Mouse (Mus musculus) ovary, postnatal 36 days (tissue): ENCODE results near the gene Mcm3ap.

ENCODE experiments used
- DNase-seq: peaks from one replicate; pipeline ENCODE4 v3.0.0; 2022; ENCODE audit warnings: low spot score, mixed read lengths

Mcm3ap gene

DNA sequence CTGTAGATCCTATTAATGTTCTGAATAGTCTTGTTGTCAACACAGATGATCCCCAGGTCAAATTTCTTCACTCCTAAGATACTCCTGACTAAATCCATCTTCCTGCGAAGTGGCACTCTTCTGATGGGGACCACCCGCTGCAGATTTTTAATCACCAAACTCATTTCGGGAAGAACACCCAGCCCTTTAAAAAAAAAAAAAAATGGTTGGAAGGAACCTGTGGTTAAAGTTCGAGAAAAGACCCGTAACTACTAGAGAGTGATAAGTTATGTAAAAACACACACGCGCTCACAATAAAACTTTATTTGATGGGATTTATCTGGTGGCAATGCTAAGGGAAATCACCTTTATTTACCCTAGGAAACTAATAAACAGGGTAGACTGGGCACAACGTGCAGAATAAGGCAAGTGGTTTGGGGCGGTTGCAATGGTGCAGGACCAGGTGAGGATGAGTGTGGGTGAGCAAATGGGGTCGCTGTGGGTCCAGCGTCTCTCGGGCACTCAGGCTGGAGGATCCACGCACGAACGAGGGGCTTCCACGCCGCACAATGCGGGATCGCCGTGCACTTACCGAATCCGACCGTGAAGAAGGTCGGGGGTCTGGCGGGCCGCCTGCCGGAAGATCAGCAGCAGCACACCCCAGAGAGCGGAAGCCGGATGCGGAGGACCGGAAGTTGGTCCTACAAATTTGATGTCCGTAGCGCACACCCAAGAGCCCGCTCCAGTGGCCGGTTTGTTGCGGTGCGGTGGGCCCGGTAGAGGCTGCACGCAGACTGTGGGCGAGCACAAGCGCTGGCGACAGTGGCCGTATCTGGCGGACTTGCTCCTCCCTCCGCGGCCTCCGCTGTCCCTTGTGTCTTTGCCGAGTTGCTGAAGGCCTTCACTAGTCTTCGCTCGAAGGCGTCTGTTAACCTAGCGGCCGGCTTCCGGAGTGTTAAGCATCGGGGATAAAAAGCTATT, at the start of gene Mcm3ap, which contains the start of gene Ybey:
Mcm3ap (plus strand) TSS at position 725 of the 960 bp plus-strand sequence.
Ybey (minus strand) TSS at position 912 of the 960 bp plus-strand sequence.
- peak; percentile 86 for DNase-seq

- no peak for DNase-seq
Observed at GRCm38 (mm10) chr10:76425674-76426073, 43.1 kb upstream of the Mcm3ap start.

DNA sequence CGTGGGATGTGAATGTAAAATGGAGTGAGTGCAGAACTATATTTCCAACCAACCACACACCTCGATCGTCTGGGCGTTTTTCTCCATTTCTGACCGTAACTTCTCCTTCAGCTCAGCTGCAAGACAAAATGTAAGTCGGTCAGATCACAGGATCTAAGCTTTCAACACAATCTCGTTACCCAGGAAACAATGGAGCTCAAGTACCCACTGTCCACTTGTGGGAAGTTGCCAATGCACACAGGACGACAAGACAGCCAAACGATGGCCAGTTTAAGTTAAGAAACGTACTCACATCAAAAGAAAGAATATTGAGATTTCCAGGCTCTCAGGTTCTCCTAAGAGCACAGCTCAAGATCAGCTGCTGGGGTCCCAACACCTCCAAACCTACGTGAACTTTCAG, 34.8 kb upstream of the Mcm3ap start:
- DNase-seq: no peak

- DNase-seq: no peak
Observed at GRCm38 (mm10) chr10:76439107-76439890, 29.4 kb upstream of the Mcm3ap start.

GRCm38 (mm10) chr10:76440281-76440680, 28.4 kb upstream of the Mcm3ap start, which contains the start of gene AC141477.1:
Gene AC141477.1, minus strand, starts transcription at chr10:76440444.
- DNase-seq: no peak

GRCm38 (mm10) chr10:76442178-76443088, 26.3 kb upstream of the Mcm3ap start, which contains the start of gene Pcnt:
Gene Pcnt, minus strand, starts transcription at chr10:76442786.
- DNase-seq: peak; percentile 97

GRCm38 (mm10) chr10:76445996-76446681, 22.6 kb upstream of the Mcm3ap start:
- no peak for DNase-seq

- DNase-seq: no peak
Observed at GRCm38 (mm10) chr10:76447406-76448229, 21.1 kb upstream of the Mcm3ap start.

DNA sequence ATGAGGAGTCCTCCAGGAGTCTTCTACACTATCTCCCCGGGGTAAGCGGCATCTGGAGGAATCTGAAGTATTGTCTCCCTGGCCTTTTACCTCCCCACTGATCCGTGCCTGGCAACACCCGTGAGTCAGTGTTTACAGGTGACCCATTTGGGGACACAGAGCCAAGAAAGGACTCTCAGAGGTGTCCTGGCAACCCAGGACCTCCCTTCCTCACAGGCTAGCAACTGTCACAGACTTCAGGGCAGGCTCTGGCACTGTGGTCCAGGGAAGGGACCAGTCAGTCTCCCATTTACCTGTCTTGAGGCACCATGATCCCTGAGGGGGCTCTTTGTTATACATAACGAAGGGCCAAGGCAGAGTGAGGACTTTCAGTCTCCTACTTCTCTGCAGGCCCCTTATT, 19.9 kb upstream of the Mcm3ap start, which contains the start of gene 2610028H24Rik:
2610028H24Rik (plus strand) TSS at position 231 of the 400 bp plus-strand sequence.
- no peak for DNase-seq

- DNase-seq: peak; percentile 28
Observed at GRCm38 (mm10) chr10:76455289-76455688, 13.4 kb upstream of the Mcm3ap start.

DNA sequence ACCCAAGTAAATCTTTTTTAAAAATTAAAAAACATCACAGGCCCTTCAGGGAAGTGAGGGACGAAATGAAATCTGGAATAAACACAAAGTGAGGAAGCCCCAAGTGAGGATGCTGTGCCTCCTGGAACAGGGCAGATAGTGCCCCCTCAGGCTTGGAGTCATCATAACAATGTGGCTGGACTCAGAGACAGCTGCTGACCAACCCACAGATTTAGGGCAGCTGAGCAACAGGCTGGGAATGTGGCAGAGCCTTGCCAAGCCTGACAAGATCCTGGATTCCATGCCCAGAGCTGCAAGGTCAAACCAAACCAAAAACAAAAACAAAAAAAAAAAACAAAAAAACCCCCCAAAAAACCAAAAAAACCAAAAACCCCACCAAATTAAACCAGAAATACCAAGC, 7.5 kb upstream of the Mcm3ap start:
- DNase-seq: no peak

- DNase-seq: no peak
Observed at GRCm38 (mm10) chr10:76462312-76462711, 6.4 kb upstream of the Mcm3ap start.

GRCm38 (mm10) chr10:76462721-76463120, 6.0 kb upstream of the Mcm3ap start:
- DNase-seq: no peak

GRCm38 (mm10) chr10:76473759-76474158, 5.0 kb downstream of the Mcm3ap start:
- no peak for DNase-seq

- no peak for DNase-seq
Observed at GRCm38 (mm10) chr10:76480851-76481250, 12.1 kb downstream of the Mcm3ap start.

DNA sequence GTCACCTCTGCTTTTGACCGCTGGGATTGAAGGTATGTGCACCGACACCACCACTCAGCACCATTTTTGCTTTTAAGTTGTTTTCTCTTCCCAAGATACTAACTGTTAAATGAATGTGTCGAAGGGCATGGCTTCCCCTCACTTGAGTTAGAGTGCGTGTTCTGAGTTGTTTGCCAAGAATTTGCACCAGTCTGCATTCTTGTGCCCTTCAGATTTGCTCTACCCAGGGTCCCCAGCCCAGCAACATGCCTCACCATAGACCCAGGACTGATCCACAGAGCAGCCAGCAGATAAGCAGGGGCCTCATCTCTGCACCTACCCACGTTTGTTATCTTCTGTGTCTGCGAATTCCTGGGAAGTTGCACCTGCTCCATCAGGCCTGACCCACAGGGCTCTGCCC, 12.8 kb downstream of the Mcm3ap start:
- no peak for DNase-seq

GRCm38 (mm10) chr10:76486302-76486701, 17.6 kb downstream of the Mcm3ap start:
- DNase-seq: no peak

- DNase-seq: no peak
Observed at GRCm38 (mm10) chr10:76488265-76488664, 19.5 kb downstream of the Mcm3ap start.

DNA sequence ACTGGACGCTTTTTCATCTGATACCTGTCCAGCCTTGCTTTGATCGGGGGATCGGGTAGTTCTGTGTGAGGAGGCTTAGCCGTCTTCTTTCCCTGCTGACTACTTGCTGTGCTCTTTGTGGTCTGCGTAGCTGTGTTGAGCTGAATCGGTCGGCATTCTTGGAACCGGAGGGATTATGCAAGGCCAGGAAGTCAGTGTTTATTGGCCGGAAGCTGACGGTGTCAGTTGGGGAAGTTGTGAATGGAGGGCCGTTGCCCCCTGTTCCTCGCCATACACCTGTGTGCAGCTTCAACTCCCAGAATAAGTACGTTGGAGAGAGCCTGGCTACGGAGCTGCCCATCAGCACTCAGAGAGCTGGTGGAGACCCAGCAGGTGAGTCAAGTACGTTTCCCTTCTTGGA, 20.5 kb downstream of the Mcm3ap start:
- no peak for DNase-seq

GRCm38 (mm10) chr10:76493527-76493926, 24.8 kb downstream of the Mcm3ap start:
- no peak for DNase-seq
